Mouse (Mus musculus): ENCODE results near the gene Wasf2. TPM values are rescaled to one million over a fixed set of nuclear protein-coding genes. Genes with fewer than 3 reads are reported as not detected.

Gene Wasf2
- polyA plus RNA-seq, 1 experiment: 150 TPM

DNA sequence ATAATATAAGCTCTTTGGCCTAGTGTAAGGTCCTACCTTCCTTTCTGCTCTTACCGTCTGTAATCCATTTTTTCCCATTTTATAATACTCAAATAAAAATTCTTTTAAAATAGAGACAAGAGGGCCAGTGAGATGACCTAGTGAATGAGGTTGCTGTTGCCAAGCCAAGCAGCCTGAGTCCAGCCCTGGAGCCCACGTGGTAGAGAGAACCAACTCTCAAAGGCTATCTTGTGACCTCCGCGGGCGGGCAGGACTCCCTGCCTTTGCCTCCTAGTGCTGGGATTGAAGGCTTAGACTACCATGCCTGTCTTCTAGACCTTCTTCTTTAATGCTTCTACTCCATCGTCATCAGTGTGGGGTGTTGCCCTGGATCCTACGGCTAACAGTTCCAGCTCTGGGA lies 49.0 kb downstream of the Wasf2 start:
- TF ChIP-seq CTCF (IDR thresholded peaks at IDR 0.05; ENCODE audit: low read depth, low read length) (no peak), POLR2A (IDR thresholded peaks at IDR 0.05; ENCODE audit: borderline replicate concordance, low read depth, low read length) (no peak)
- H3K27ac ChIP-seq (ENCODE audit: insufficient read depth, low read depth, low read length): no peak overlapping the region
- peaks cover 50% of the 10 kb centered on the region for H3K4me1 ChIP-seq (ENCODE audit: control insufficient read depth, insufficient read depth, low read length)
- H3K4me3 ChIP-seq (ENCODE audit: insufficient read depth, low read length): no peak overlapping the region

DNA sequence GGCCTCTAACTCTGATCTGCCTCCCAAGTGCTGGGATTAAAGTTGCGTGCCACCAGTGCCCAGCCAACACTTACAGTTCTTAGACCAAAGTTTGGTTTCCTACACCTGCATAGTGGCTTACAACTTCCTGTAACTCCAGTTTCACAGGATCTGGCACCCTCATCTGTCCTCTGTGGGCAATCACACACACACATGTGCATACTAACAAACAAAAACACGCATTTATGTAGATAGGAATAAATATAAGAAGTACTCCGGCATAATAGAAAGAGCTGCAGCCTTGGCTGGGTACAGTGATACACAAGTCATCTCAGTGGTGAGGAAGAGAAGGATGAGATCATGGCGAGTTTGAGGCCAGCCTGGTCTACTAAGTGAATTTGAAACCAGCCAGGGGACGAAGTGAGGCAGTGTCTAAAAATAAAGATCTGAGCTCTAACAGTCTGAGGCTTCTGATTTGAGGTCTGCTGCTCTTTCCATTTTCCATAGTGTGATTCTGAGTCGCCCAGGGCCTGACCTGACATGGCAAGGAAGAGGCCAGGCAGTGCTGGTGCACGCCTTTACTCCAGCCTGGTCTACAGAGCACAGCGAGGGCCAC lies 52.2 kb downstream of the Wasf2 start:
- Histone ChIP-seq H3K4me1 (ENCODE audit: control insufficient read depth, insufficient read depth, low read length) (peaks cover 51% of the 10 kb centered on the region), H3K4me3 (ENCODE audit: insufficient read depth, low read length) (no peak overlapping the region), H3K27ac (ENCODE audit: insufficient read depth, low read depth, low read length) (peak overlapping the region; percentile 36)
- no peak for TF ChIP-seq CTCF (IDR thresholded peaks at IDR 0.05; ENCODE audit: low read depth, low read length)
- no peak for TF ChIP-seq POLR2A (IDR thresholded peaks at IDR 0.05; ENCODE audit: borderline replicate concordance, low read depth, low read length)

DNA sequence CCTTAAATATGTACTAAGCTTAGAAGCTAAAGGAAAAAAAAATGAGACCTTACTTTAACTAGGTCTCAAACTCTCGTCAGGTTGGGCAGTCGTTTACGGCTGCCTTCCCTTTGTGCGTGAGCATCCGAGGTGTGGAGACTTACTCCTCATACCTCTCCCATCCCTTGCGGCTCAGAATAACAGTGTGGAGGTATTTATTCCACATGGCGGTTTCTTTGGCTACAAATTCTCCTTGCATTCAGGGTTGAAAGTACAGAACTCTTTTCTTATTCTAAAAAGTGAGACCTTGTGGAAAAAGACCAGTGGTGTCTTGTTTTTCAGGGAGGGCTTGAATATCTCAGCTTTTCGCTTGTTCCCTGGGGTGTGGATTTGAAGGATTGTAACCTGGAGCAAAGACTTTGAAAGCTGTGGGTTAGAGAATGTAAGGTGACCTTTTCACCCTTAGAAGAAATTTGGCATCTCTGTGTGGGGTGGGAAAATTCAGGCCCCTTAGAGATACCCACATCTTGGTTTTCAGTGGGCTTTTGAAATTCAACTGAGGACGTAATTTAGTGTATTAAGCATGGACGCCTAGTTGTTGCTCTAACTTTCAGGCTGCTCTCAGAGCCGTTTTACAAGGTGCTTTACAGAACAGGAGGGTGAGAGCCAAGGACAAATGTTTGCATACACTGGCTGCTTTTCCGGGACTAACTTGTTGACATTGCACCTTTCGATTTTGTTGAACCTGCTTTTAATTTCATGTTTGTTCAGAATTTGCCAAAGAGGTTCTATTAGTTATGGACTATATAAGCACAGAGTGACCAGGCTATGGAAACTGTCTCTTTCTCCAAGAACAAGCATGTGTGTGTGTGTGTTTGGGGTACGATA lies 54.0 kb downstream of the Wasf2 start:
- Histone ChIP-seq H3K4me1 (ENCODE audit: control insufficient read depth, insufficient read depth, low read length) (peaks cover 46% of the 10 kb centered on the region), H3K27ac (ENCODE audit: insufficient read depth, low read depth, low read length) (peak overlapping the region; percentile 38), H3K4me3 (ENCODE audit: insufficient read depth, low read length) (no peak overlapping the region)
- TF ChIP-seq CTCF (IDR thresholded peaks at IDR 0.05; ENCODE audit: low read depth, low read length) (no peak), POLR2A (IDR thresholded peaks at IDR 0.05; ENCODE audit: borderline replicate concordance, low read depth, low read length) (no peak)

GRCm38 (mm10) chr4:133184898-133185665 lies 54.8 kb downstream of the Wasf2 start:
- no peak for TF ChIP-seq CTCF (IDR thresholded peaks at IDR 0.05; ENCODE audit: low read depth, low read length)
- TF ChIP-seq POLR2A (IDR thresholded peaks at IDR 0.05; ENCODE audit: borderline replicate concordance, low read depth, low read length): no peak
- peaks cover 45% of the 10 kb centered on the region for H3K4me1 ChIP-seq (ENCODE audit: control insufficient read depth, insufficient read depth, low read length)
- H3K4me3 ChIP-seq (ENCODE audit: insufficient read depth, low read length): no peak overlapping the region
- peak overlapping the region; percentile 38 for H3K27ac ChIP-seq (ENCODE audit: insufficient read depth, low read depth, low read length)

DNA sequence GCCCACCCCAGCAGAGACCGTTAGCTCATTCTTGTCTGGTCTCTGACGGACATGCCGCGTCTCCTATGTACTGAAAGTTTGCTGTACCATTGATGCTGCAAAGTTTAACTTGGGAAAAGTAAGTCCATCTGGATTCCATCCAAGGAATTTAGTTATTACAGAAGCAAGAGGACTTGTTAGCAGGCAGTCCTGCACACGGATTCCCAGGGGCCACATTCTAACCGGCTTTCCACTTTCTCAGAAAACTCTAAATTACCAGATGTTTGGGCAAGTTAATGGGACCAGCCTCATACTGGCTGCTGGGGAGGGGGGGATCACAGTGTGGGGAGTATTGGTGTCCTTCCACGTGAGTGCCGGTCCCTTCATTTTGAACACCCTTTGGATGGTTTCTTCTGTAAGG lies 55.6 kb downstream of the Wasf2 start:
- Histone ChIP-seq H3K4me3 (ENCODE audit: insufficient read depth, low read length) (no peak overlapping the region), H3K4me1 (ENCODE audit: control insufficient read depth, insufficient read depth, low read length) (peaks cover 40% of the 10 kb centered on the region)

GRCm38 (mm10) chr4:133186856-133187255 lies 56.6 kb downstream of the Wasf2 start:
- no peak overlapping the region for H3K27ac ChIP-seq (ENCODE audit: insufficient read depth, low read depth, low read length)
- H3K4me3 ChIP-seq (ENCODE audit: insufficient read depth, low read length): no peak overlapping the region
- H3K4me1 ChIP-seq (ENCODE audit: control insufficient read depth, insufficient read depth, low read length): peaks cover 40% of the 10 kb centered on the region
- TF ChIP-seq POLR2A (IDR thresholded peaks at IDR 0.05; ENCODE audit: borderline replicate concordance, low read depth, low read length) (no peak), CTCF (IDR thresholded peaks at IDR 0.05; ENCODE audit: low read depth, low read length) (no peak)

More for the DNA sequence above, 55.6 kb downstream of the Wasf2 start:
- no peak overlapping the region; the same call in 1 of the 2 replicates for H3K27ac ChIP-seq (ENCODE audit: insufficient read depth, low read depth, low read length)
- TF ChIP-seq POLR2A (IDR thresholded peaks at IDR 0.05; ENCODE audit: borderline replicate concordance, low read depth, low read length) (no peak), CTCF (IDR thresholded peaks at IDR 0.05; ENCODE audit: low read depth, low read length) (no peak)

DNA sequence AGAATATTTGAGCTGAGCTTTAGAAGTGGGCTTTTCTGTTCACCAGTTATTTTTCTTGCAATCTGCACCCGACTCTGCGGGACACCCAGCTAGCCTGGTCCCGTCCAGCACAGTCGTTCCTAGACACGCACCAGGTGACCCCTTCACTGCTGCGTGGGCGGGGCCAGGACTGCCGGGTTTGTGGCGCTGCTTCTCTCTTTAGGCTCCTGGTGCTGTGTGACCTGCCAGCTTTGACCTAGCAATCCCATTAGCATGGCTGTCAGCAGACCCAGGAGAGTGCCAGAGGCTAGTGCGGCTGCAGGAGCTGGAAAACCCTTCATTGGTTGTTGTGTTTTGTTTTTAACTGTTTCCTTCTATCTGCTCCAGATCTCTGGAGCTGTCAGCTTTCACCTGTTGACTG lies 59.1 kb downstream of the Wasf2 start:
- peaks cover 17% of the 10 kb centered on the region for H3K4me1 ChIP-seq (ENCODE audit: control insufficient read depth, insufficient read depth, low read length)
- no peak overlapping the region for H3K27ac ChIP-seq (ENCODE audit: insufficient read depth, low read depth, low read length)
- TF ChIP-seq POLR2A (IDR thresholded peaks at IDR 0.05; ENCODE audit: borderline replicate concordance, low read depth, low read length) (no peak), CTCF (IDR thresholded peaks at IDR 0.05; ENCODE audit: low read depth, low read length) (no peak)
- no peak overlapping the region for H3K4me3 ChIP-seq (ENCODE audit: insufficient read depth, low read length)

DNA sequence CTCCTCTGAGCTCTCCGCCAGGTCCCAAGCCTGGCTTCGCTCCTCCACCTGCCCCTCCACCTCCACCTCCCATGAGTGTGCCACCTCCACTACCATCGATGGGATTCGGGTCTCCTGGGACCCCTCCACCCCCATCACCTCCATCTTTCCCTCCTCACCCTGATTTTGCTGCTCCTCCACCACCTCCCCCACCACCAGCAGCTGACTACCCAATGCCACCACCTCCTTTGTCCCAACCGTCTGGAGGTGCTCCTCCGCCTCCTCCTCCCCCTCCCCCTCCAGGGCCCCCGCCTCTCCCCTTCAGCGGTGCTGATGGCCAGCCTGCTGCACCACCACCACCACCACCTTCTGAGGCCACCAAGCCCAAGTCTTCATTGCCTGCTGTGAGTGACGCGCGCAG lies 64.2 kb downstream of the Wasf2 start:
- no peaks in the 10 kb centered on the region for H3K4me1 ChIP-seq (ENCODE audit: control insufficient read depth, insufficient read depth, low read length)

GRCm38 (mm10) chr4:133195014-133195413 lies 64.7 kb downstream of the Wasf2 start:
- Histone ChIP-seq H3K4me1 (ENCODE audit: control insufficient read depth, insufficient read depth, low read length) (no peaks in the 10 kb centered on the region), H3K4me3 (ENCODE audit: insufficient read depth, low read length) (no peak overlapping the region), H3K27ac (ENCODE audit: insufficient read depth, low read depth, low read length) (no peak overlapping the region)
- no peak for TF ChIP-seq CTCF (IDR thresholded peaks at IDR 0.05; ENCODE audit: low read depth, low read length)
- no peak for TF ChIP-seq POLR2A (IDR thresholded peaks at IDR 0.05; ENCODE audit: borderline replicate concordance, low read depth, low read length)

More for the DNA sequence above, 64.2 kb downstream of the Wasf2 start:
- TF ChIP-seq POLR2A (IDR thresholded peaks at IDR 0.05; ENCODE audit: borderline replicate concordance, low read depth, low read length) (no peak), CTCF (IDR thresholded peaks at IDR 0.05; ENCODE audit: low read depth, low read length) (no peak)
- Histone ChIP-seq H3K27ac (ENCODE audit: insufficient read depth, low read depth, low read length) (no peak overlapping the region), H3K4me3 (ENCODE audit: insufficient read depth, low read length) (no peak overlapping the region)
